Mouse (Mus musculus) olfactory bulb, adult 2 months (tissue): ENCODE results near the gene Sgta.

Experiments used
- CTCF ChIP-seq: fragments of 200-500 bp; IDR thresholded peaks from 2 replicates; pipeline ENCODE4 v1.5.1; 2012; ENCODE audit warnings: low read depth, mild to moderate bottlenecking, low read length, moderate library complexity; ENCODE audit not compliant: insufficient read depth
- POLR2A ChIP-seq: fragments of 200-500 bp; IDR thresholded peaks from 2 replicates; pipeline ENCODE4 v1.6.1; 2012; ENCODE audit warnings: mild to moderate bottlenecking, low read depth, low read length, moderate library complexity; ENCODE audit not compliant: insufficient read depth

- TF ChIP-seq CTCF, result peak; percentile 67; the same call in 1 of the 2 replicates
- no peak for TF ChIP-seq POLR2A
Observed at GRCm38 (mm10) chr10:80998778-80999177, 61.2 kb downstream of the Sgta start.
